Mouse (Mus musculus): ENCODE data around the gene Dgkb. TPM values are rescaled to one million over a fixed set of nuclear protein-coding genes. Genes with fewer than 3 reads are reported as not detected.
A peak's percentile ranks its signal among the peaks of the same experiment; 100 is the strongest.

Dgkb gene
- polyA plus RNA-seq, 1 experiment from 2014 or later = 4.0 TPM

DNA sequence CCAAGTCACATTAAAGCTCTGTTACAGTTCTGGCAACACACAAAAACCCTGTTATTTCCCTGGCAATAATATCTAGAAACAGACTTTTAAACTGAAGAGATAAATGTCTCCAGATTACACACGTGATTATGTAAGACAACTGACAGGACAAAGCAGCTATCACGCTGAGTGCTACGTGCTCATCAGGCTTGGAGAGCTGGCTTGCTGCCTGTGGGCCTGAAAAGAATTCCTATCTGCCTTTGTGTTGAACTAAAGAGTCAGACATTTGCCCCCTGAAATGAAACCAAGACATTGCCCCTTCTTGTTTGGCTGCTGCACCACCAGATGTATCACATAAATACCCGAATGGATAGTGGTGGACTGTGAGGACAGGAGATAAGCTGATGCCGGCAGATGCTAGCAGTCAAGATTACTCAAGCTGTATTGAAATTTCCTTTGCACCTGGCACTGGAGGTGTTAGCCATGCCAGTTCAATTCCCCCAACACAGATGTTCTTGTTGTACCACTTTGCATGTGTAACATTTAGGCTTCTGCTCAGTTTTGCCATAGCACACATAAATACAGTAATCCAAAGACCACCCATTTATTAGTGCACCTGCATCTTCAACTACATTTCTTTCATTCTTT lies 761.8 kb downstream of the Dgkb start:
- Histone ChIP-seq H3K27me3 (ENCODE audit: control insufficient read depth, insufficient read depth, low read depth, low read length) (no peaks in the 10 kb centered on the region), H3K4me1 (replicated peaks; ENCODE audit: control insufficient read depth, insufficient read depth, low read length) (no peaks in the 10 kb centered on the region; the same call in 1 of the 2 replicates), H3K27ac (ENCODE audit: low read length) (no peak overlapping the region), H3K4me3 (ENCODE audit: low read length) (no peak overlapping the region), H3K9me3 (ENCODE audit: control insufficient read depth, low read length) (no peaks in the 10 kb centered on the region), H3K4me2 (ENCODE audit: low read depth, low read length) (no peak overlapping the region), H3K9ac (ENCODE audit: low read length) (no peak overlapping the region), H3K36me3 (ENCODE audit: control insufficient read depth, insufficient read depth, low read length) (no peaks in the 10 kb centered on the region)
- ATAC-seq (ENCODE audit: low read depth) = peak; percentile 71; the same call in 1 of the 2 replicates
- 51% methylated on average over 5 of the region's 5 CpGs for WGBS

DNA sequence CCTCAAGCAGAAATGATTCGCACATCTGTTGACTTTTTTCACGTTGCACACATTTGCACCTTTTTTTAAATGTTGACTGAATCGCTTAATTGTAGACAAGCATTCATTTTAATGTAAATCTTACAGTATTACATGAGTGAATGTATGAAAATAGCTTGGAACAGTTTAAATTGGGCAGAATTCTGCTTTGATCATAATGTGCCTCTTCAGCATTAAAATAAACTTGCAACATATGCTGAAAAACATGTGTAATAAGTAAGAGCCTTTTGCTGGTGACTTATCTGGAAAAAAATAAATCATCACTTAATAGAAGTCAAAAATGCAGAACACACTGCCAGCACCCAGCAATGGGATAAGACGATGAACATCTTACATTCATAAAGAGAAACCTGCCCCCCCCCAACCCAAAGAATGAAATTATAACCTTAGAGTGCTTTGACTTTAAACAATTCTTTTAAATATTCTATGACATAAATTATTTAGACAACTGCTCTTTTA lies 768.9 kb downstream of the Dgkb start:
- 34% methylated on average over 4 of the region's 4 CpGs for WGBS
- peak; percentile 75; the same call in 1 of the 2 replicates for ATAC-seq (ENCODE audit: low read depth)

DNA sequence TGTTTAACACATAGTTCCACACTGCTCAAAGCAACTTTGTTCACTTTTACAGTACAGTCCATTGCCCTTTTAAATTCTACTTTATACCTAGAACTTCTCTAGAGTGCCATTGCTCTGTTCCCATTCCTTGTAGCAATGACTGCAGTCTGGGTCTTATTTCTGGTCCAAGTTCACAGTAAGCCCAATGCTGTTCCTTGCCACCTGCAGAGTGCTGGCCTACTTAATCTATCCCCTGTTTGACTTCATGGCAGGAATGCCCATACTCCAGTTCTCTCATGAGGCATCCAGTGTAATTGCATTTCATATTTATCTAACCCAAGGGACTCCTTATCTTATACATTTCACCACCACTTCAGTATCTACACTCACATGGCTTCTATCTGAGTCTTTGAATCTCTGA lies 772.4 kb downstream of the Dgkb start:
- H3K27me3 ChIP-seq (ENCODE audit: control insufficient read depth, insufficient read depth, low read depth, low read length) = no peaks in the 10 kb centered on the region
- H3K9me3 ChIP-seq (ENCODE audit: control insufficient read depth, low read length) = no peaks in the 10 kb centered on the region
- H3K9ac ChIP-seq (ENCODE audit: low read length) = no peak overlapping the region
- H3K27ac ChIP-seq (ENCODE audit: low read length) = no peak overlapping the region
- H3K4me3 ChIP-seq (ENCODE audit: low read length) = no peak overlapping the region
- no peak for ATAC-seq (ENCODE audit: low read depth)
- no peaks in the 10 kb centered on the region for H3K36me3 ChIP-seq (ENCODE audit: control insufficient read depth, insufficient read depth, low read length)
- H3K4me2 ChIP-seq (ENCODE audit: low read depth, low read length) = no peak overlapping the region
- H3K4me1 ChIP-seq (replicated peaks; ENCODE audit: control insufficient read depth, insufficient read depth, low read length) = no peaks in the 10 kb centered on the region

More for the DNA sequence above, 768.9 kb downstream of the Dgkb start:
- Histone ChIP-seq H3K36me3 (ENCODE audit: control insufficient read depth, insufficient read depth, low read length) (no peaks in the 10 kb centered on the region), H3K9ac (ENCODE audit: low read length) (no peak overlapping the region), H3K9me3 (ENCODE audit: control insufficient read depth, low read length) (no peaks in the 10 kb centered on the region), H3K4me1 (replicated peaks; ENCODE audit: control insufficient read depth, insufficient read depth, low read length) (no peaks in the 10 kb centered on the region), H3K4me2 (ENCODE audit: low read depth, low read length) (no peak overlapping the region), H3K27me3 (ENCODE audit: control insufficient read depth, insufficient read depth, low read depth, low read length) (no peaks in the 10 kb centered on the region), H3K27ac (ENCODE audit: low read length) (no peak overlapping the region), H3K4me3 (ENCODE audit: low read length) (no peak overlapping the region)

DNA sequence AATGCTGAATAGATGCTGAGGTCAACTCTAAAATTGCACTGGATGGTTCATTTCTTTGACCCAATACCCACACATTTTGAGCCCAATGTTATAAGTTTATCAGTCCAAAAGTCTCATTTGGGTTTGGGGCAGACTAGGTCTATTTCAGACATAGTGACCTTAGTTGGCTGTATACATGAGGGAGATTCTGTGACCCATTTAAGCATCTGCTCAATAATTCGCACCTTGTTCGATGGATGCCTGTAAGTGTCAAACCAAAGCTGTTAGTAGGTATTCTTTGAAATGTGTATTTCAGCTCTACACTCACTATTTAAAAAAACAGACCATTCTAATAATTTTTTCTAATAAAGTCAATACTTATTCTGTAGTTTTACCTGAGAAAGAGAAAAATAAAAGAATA lies 776.1 kb downstream of the Dgkb start:
- Histone ChIP-seq H3K4me1 (replicated peaks; ENCODE audit: control insufficient read depth, insufficient read depth, low read length) (no peaks in the 10 kb centered on the region), H3K4me3 (ENCODE audit: low read length) (no peak overlapping the region), H3K9ac (ENCODE audit: low read length) (no peak overlapping the region), H3K9me3 (ENCODE audit: control insufficient read depth, low read length) (no peaks in the 10 kb centered on the region), H3K27ac (ENCODE audit: low read length) (no peak overlapping the region), H3K36me3 (ENCODE audit: control insufficient read depth, insufficient read depth, low read length) (no peaks in the 10 kb centered on the region), H3K27me3 (ENCODE audit: control insufficient read depth, insufficient read depth, low read depth, low read length) (no peaks in the 10 kb centered on the region), H3K4me2 (ENCODE audit: low read depth, low read length) (no peak overlapping the region)
- whole genome bisulfite sequencing = 90% methylated on average over 2 of the region's 2 CpGs
- no peak for ATAC-seq (ENCODE audit: low read depth)

DNA sequence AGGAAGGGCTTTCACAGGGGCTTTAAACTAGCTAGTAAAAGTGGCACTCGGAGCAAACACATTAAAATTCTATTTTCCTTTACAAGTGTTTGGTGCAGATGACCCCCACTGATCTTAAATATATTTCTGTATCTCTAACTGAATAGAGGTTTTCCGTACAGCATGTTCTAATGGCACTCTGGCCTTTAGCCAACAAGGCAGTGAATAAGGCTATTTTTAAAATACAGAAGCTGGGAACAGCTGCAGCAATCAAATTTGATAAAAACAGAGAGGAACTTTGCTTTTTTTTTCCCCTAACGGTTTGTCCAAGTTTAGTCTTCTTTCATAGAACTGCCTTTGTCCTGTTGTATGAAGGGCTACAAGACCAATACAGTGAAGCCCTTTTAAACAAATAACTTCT lies 776.5 kb downstream of the Dgkb start:
- Histone ChIP-seq H3K9me3 (ENCODE audit: control insufficient read depth, low read length) (no peaks in the 10 kb centered on the region), H3K4me1 (replicated peaks; ENCODE audit: control insufficient read depth, insufficient read depth, low read length) (no peaks in the 10 kb centered on the region), H3K4me2 (ENCODE audit: low read depth, low read length) (no peak overlapping the region), H3K9ac (ENCODE audit: low read length) (no peak overlapping the region), H3K27ac (ENCODE audit: low read length) (no peak overlapping the region), H3K36me3 (ENCODE audit: control insufficient read depth, insufficient read depth, low read length) (no peaks in the 10 kb centered on the region), H3K4me3 (ENCODE audit: low read length) (no peak overlapping the region), H3K27me3 (ENCODE audit: control insufficient read depth, insufficient read depth, low read depth, low read length) (no peaks in the 10 kb centered on the region)
- ATAC-seq (ENCODE audit: low read depth) = peak; percentile 20; the same call in 1 of the 2 replicates
- WGBS = 34% methylated on average over 3 of the region's 3 CpGs

DNA sequence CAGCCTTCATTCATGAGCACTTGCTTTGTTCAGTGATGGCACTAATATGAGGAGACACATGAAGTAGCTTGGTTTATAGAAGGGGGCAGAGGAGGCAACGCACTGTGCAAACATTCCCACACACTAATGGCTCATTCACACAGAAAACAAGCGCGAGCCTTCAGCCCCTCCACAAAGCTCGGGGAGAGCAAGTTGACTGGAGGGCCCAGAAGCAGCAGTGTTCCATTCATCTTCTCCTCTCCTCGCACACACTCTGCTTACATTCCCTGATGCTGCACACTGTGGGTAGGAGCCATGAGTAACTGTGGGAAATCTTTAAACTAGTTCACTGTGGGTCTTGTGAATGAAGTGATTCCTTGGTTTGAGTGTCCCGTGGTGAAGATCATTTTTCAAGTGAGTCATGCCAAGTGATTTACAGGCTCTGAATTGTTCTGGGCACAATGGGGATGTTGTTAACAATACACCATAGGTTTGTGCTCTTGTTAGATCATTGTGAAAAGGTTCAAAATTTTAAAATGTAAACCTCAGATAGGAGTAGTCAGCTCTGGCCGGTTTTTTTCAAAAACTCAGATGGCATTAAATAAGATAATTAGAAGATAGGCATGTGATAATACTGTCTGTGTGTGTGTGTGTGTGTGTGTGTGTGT lies 779.0 kb downstream of the Dgkb start:
- Histone ChIP-seq H3K4me1 (replicated peaks; ENCODE audit: control insufficient read depth, insufficient read depth, low read length) (no peaks in the 10 kb centered on the region), H3K27me3 (ENCODE audit: control insufficient read depth, insufficient read depth, low read depth, low read length) (no peaks in the 10 kb centered on the region), H3K9ac (ENCODE audit: low read length) (no peak overlapping the region), H3K36me3 (ENCODE audit: control insufficient read depth, insufficient read depth, low read length) (no peaks in the 10 kb centered on the region), H3K4me3 (ENCODE audit: low read length) (no peak overlapping the region), H3K9me3 (ENCODE audit: control insufficient read depth, low read length) (no peaks in the 10 kb centered on the region), H3K4me2 (ENCODE audit: low read depth, low read length) (no peak overlapping the region), H3K27ac (ENCODE audit: low read length) (no peak overlapping the region)
- 44% methylated on average over 7 of the region's 7 CpGs for WGBS
- ATAC-seq (ENCODE audit: low read depth) = no peak

DNA sequence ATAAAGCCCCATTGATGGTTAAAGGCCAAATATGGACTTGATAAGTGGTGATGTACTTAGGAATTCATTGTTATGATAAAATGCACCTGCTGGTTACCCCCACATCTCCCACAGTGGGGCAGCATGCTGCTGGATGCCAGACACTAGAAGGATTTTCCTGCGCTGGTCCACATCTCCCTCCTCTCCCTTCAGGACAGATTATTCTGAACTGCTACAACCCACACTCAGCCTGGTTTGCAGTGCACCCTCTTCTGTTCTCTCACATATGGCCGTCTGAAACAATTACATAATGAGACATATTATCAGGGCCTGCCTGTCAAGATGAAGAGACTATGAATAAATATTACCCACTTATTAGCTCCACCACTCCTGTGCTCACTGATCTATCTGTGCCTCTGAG lies 780.6 kb downstream of the Dgkb start:
- no peak overlapping the region for H3K4me2 ChIP-seq (ENCODE audit: low read depth, low read length)
- H3K27me3 ChIP-seq (ENCODE audit: control insufficient read depth, insufficient read depth, low read depth, low read length) = no peaks in the 10 kb centered on the region
- no peaks in the 10 kb centered on the region for H3K36me3 ChIP-seq (ENCODE audit: control insufficient read depth, insufficient read depth, low read length)
- H3K27ac ChIP-seq (ENCODE audit: low read length) = no peak overlapping the region
- no peak for ATAC-seq (ENCODE audit: low read depth)
- no peak overlapping the region for H3K4me3 ChIP-seq (ENCODE audit: low read length)
- no peak overlapping the region for H3K9ac ChIP-seq (ENCODE audit: low read length)
- 40% methylated on average over 2 of the region's 2 CpGs for WGBS
- H3K9me3 ChIP-seq (ENCODE audit: control insufficient read depth, low read length) = no peaks in the 10 kb centered on the region
- H3K4me1 ChIP-seq (replicated peaks; ENCODE audit: control insufficient read depth, insufficient read depth, low read length) = no peaks in the 10 kb centered on the region

DNA sequence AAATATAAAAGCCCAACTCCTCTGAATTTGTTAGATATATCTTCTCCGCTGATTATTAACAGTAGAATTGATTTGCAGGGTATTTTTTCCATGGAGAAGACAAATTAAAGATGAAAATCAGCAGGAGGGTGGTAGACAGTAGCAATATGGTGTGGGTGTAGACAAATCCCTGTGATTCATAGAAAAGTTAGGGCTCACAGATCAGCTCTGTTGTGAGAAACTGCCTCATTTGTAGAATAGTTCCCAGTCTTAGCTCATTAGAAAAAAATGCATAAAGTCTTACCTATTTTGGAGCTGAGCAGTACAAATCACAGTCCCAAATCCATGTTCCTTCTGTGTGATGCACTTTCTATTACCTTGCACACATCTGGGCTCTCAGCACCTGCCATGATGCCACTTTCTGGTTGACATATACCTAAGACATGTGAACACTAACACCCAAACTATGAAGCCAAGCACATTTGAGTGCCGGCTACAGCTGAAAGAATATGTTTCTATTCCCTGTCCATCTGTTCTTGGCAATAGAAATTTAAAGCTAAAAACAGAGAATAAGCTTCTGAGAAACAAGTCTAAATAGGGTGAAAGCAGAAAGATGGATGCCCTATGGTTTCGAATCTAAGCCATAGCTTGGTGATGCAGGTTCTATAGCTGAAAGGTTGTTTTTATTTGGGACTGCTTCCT lies 782.8 kb downstream of the Dgkb start:
- 93% methylated on average over 3 of the region's 3 CpGs for WGBS
- no peak overlapping the region for H3K4me3 ChIP-seq (ENCODE audit: low read length)
- no peaks in the 10 kb centered on the region for H3K36me3 ChIP-seq (ENCODE audit: control insufficient read depth, insufficient read depth, low read length)
- ATAC-seq (ENCODE audit: low read depth) = no peak
- H3K9ac ChIP-seq (ENCODE audit: low read length) = no peak overlapping the region
- no peaks in the 10 kb centered on the region for H3K9me3 ChIP-seq (ENCODE audit: control insufficient read depth, low read length)
- no peak overlapping the region for H3K4me2 ChIP-seq (ENCODE audit: low read depth, low read length)
- H3K27ac ChIP-seq (ENCODE audit: low read length) = no peak overlapping the region
- H3K4me1 ChIP-seq (replicated peaks; ENCODE audit: control insufficient read depth, insufficient read depth, low read length) = no peaks in the 10 kb centered on the region
- H3K27me3 ChIP-seq (ENCODE audit: control insufficient read depth, insufficient read depth, low read depth, low read length) = no peaks in the 10 kb centered on the region

DNA sequence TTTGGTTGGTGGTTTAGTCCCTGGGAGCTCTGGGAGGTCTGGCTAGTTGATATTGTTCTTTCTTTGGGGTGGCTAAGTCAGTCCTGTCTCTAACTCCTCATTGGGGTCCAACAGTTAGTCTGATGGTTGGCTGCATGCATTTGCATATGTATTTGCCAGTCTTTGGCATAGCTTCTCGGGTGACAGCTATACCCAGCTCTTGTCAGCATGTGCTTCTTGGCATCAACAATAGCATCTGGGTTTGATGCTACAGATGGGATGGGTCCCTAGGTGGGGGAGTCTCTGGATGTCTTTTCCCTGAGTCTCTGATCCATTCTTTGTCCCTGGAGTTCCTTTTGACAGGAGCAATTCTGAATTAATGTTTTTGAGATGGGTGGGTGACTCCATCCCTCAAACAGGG lies 790.6 kb downstream of the Dgkb start:
- ATAC-seq (ENCODE audit: low read depth) = no peak
- H3K4me1 ChIP-seq (replicated peaks; ENCODE audit: control insufficient read depth, insufficient read depth, low read length) = no peaks in the 10 kb centered on the region
- H3K9me3 ChIP-seq (ENCODE audit: control insufficient read depth, low read length) = no peaks in the 10 kb centered on the region
- H3K27me3 ChIP-seq (ENCODE audit: control insufficient read depth, insufficient read depth, low read depth, low read length) = no peaks in the 10 kb centered on the region
- H3K36me3 ChIP-seq (ENCODE audit: control insufficient read depth, insufficient read depth, low read length) = no peaks in the 10 kb centered on the region
- WGBS = 56% methylated on average over 1 of the region's 1 CpGs
- no peak overlapping the region for H3K9ac ChIP-seq (ENCODE audit: low read length)
- no peak overlapping the region for H3K4me2 ChIP-seq (ENCODE audit: low read depth, low read length)
- H3K27ac ChIP-seq (ENCODE audit: low read length) = no peak overlapping the region
- H3K4me3 ChIP-seq (ENCODE audit: low read length) = no peak overlapping the region

All from lung, embryonic 16.5 days (tissue).